Mouse (Mus musculus) induced T-regulatory cell, adult 2 months (primary cell): Measurements from ENCODE around the gene Itgb7.

Experiments
- DNase-seq: peaks from one replicate; pipeline ENCODE4 v3.0.0-alpha.2; 2012; ENCODE audit warnings: low read depth

Gene Itgb7

DNA sequence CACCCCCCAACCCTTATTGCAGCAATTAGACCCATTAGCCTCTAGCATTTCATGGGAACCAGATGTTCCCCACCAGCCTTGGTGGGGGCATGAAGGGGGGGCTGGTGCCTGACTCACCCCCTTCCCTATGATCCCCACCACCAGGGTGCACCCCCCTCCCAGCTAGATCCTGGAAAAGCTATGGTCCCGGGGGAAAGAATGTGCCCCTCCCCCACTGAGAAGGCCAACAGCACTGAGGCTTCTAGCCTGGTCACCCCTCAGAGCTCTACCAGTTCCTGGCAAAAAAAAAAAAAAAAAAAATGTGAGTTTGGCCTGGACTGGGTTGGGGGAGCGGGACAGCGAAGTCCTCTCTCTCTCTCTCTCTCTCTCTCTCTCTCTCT lies 17.1 kb upstream of the Itgb7 start:
- DNase-seq = no peak

DNA sequence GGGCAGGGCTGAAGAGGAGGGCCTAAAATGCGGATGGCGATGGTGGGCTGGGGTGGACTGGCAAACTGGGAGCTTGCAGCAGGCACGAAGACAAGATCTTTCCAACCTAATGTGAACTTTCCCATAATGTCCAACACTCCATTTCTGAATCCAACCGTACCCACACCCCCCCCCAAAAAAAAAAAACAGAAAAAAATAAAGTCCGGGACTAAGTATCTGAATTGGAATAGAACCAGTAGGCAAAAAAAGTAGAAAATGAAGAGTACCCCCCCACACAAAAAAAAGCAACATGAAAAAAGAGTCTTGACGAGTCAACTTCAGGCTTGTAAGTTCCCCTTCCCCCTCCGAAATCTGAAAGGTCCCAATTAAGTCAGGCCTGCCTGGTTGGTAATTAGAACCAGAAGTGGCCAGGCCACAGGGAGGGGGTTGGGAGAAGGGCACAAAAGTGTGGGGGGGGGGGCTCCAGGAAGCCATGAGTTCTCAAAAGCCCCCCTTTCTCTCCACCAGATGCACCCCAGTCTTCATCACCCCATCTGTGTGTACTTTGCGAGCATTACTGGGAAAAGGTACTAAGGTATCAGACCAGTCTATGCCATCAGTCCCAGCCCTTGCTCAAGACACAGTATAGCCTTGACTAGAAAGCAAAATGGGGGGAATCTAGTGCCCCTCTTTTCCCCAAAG lies 16.5 kb upstream of the Itgb7 start:
- DNase-seq = no peak

DNA sequence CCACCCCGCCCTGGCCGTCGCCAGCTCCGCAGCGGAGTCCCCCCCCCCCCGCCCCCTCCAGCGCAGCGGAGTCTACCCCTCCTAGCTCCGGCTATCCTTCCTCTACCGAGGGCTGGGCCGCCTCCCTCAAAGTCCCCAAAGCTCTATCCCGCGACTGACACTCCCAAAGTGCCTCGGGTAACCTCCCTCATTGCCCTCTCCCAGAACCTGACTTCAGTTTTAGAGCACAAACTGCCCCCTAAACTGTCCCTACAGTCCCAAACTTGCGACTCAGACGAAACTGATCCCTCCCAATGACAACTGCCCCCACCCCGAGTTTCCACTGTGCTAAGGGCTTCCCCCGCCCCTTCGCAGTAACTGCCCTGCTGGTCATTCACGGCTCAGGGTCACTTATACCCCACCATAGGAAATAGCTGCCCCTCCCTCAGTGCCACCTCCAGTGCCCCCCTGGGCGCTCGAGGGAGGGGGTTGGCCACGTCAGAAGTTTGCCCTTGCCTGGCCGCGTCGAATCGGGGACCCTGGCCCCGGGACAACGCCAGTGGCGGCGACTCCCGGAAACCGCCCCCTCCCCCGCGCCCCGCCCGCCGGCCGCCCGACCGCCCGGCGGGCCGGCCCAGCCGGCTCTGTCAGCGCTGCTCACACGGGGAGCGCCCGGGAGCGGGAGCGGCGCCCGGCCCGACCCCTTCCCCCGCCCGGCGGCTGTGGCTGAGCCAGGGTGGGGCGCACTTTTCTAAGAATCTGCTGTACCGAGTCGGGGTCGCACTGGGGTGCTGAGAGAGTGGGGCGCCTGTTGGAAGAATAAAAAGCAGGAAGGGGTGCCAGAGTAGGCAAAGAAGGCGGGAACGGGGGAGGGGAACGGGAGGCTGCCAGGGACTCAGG lies 15.7 kb upstream of the Itgb7 start:
- DNase-seq = no peak

DNA sequence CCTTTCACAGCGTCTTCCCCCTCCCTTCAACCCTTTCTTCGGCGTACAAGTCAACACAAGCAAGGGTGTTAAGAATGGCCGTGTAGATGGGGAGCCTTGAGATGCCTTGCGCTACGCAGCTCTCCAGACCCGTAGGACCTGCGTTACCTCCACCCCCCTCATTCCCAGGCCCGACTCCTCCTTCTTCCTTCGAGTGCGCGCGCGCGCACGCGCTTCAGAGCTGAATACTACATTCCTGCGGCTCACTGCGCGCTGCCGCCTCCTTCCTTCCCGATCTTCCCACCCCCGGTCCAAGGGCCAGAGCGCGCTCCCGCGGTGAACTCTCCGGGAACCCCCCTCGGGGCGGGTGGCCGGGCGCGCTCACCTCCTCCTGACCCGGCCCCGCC lies 15.1 kb upstream of the Itgb7 start:
- DNase-seq = peak; percentile 90

DNA sequence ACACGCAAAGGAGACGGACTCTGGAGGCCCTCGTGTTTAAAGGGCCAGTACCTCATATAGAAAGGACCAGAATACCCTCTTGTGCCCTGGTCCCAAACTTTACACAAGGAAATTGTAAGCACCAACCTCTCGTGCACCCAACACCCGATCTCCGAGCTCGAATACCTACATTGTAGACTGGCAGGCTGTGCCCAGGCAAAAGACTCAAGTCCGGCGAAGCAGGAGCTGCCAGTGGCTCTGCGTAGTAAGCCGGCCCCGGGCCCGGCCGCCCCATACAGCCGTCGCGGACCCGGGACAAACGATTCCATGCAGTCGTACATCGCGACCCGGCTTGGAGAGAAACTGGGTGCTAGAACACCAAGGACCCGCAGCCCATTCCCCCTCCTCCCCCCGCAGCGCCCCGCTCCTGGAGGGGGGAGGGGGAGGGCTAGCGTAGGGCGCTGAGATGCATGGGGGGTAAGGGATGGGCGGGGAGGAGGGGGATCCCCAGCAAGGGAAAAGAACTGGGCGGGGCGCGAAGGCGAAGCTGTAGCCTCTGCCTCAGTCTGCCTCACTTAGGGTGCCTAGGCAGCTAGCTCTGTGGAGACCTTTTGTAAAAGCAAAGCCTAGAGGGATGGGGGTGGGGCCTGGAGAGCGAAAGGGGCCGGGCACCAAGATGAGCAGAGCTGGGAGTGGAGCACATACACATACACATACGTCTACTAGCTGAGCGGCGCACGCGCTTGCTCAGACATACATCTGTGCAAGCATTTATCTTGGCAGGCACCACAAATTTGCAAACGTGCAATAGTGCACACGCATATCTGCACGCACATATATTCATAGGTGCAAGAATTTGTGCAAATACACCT lies 14.4 kb upstream of the Itgb7 start:
- DNase-seq = peak; percentile 94

DNA sequence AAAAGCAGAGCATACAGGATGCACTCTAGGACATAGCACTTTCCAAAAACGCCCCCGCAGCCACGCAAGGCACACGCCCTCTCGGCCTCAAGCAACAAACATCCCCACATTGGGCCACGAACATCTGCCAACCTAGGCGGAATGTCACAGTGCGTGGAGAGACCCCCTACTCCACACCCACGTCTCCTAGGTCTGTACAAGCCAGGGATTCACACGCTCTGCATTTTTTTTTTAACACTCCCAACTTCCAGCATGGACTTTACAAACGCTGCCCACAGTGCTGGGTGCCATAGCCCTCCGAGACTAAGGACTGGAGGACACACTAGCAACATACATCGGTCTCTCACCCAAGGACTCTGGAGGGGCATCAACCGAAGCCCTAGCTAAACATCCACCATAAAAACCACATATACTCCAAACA lies 13.7 kb upstream of the Itgb7 start:
- peak; percentile 73 for DNase-seq

DNA sequence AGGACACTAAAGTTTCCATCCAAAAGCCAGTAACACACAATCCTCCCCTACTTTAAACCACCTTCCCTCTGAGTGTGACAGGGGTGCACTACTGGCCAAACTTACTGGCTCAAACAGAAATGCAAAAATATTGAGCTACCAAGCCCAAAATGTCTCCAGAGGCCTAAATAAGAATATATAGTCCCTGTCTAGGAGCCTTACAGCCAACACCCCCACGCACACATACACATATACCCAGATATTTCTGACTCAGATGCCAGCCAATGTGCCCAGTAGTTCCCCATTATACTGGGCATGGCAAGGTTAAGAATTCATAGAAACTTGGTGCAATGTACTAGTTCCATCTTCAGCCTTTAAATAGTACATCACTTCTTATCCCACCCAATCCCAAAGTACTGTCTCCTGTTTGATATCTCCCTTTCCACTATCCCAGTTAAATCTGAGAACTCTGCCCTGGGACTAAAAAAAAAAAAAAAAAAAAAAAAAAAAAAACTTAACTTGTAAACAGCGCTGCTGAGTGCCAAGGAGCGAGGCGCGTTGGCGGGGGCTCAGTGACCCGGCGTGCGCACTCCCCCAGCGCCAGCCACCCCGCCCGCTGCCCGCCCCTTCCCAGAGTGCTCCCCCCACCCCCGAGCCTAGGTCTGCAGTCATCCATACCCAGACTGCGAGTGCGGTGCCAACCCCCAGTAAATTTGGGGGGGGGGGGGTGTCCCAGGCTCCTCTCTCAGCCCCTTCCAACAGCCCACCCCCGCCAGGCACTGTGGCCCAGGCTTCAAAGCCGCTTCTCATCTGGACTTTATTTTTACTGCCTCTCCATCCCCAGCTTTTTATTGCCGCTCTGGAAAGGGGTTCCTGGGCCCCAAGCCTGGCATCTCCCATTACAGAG lies 12.8 kb upstream of the Itgb7 start:
- peak; percentile 51 for DNase-seq

DNA sequence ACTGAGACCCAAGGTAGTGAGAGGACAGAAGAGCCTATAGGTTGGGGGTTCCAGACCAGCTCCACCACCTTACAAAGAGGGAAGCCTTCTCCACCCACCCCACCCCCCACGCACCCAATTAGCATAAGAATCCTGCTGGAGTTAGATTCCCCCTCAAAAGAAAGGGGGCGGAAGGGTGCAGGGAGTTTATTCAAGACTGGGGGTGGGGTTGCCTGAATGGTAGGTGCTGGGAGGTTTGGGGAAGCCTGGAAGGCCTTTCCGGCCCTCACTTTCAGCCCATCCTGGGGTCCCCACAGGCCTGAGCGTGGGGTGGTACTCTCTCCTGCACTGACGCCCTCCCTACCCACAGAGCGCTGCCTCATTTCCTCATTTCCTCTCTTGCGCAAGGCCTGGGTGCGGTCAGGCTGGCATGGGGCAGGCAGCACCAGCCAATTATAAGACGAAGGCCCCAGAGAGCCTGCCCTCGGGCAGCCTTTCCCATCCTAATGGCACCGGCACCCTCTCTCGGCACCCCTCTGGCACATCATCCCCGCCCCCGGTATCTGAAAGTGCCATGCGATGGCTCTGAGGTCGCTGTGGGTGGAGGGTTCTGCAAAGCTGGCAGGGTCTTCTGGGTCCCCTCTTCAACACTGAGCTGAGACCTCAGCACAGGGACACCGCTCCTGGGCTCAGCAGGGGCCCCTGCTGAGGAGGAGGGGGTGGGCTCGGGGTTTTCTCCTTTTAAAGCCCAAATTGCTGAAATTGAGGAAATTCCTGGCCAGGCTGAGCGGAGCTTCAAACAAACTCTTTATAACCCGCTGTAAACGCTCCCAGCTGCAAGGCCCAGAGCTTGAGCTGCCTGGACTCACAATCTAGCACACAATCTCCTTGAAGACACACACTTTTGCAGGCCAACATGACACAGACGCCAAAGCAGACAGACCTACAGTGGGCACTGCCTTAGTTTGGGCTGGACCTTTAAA lies 11.8 kb upstream of the Itgb7 start:
- DNase-seq = peak; percentile 78

DNA sequence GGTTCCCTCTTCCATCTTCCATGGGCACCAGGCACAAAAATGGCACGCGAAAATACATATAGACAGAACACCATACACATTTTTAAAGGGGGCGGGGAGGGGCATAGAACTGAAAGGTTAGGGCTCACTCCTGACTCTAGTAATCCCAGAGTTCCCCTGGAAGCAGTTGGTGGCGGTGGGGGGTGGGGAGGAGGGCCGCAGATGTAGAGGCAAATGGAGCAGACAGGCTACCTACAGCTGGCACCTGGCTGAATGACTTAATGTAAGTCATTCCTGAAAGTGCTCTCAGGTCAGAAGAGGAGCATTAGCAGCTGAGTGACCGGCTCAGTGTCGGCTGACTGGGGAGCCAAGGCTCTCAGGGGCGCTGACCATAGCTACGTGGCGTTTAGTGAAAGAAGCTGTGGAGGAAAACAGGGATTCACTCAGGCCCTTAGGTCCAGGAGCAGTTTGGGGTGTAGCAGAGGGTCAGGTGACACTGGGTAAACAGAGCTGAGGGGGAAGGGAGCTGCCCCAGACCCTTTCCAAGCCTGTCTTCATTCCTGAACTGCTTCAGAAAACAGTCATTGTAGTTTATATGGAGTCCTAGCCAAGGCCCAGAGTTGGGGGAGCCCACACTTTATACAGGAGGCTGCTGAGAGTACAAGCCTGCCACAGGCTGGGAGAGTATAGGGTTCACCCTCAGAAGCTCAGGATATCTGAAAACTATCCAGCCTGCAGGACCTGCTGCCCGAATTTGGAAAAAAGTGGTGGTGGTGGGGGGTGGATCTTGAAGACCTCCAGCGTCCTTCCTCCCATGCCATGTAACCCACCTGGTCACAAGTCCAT lies 10.9 kb upstream of the Itgb7 start:
- DNase-seq = no peak

DNA sequence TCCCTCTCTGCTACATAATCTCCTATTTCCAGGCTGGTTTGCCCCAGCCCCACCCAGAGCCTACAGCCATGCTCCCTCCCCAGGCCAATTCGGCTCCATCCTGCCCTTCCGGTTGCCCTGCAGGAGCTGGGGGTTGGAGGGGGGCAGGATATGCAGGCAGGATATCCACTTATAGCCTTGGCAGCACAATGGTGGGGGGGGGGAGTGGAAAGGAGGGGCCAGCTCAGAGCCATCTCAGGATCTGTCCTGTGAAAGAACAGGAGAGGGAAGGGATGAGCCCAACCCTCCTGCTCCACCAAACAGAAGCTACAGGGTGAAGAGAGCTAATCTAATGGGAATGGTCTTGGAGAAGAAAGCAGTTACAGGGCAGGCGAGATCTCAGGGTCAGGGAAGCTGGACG lies 8.9 kb upstream of the Itgb7 start:
- DNase-seq = no peak

DNA sequence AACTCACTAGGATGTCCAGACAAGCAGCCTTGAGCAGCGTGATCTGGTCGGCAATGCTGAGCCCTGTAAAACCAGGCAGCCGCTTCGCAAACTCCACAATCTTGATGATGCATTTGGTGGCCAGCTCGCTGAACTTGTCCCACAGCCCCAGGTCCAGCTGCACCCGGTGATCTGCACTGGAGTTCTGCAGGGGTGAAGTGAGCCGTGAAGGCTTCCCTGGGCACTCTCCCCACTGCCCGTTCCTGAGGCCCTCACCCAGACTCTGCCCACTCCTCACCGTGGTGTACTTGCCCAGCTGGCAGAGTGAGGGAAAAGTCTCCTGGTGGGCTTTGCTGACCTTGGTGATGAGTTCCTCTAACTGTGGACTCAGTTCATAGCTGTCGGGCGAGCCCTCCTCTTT lies 8.1 kb upstream of the Itgb7 start:
- no peak for DNase-seq

DNA sequence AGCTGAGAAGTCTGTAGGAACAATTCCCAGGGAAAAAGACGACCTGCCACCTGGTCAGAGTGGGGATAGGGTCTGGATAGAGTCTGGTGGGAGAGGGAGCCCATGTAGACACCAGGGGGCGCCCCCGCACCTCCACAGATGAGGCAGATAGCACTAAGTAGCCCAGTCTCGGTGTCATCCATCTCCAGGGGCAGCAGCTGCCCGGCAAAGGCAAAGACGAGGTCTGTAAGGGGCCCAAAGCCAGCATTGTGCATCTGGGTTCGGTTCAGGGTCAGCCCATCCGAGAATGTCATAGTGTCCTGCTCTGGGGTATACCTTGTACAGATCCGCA lies 7.5 kb upstream of the Itgb7 start:
- DNase-seq = peak; percentile 87

DNA sequence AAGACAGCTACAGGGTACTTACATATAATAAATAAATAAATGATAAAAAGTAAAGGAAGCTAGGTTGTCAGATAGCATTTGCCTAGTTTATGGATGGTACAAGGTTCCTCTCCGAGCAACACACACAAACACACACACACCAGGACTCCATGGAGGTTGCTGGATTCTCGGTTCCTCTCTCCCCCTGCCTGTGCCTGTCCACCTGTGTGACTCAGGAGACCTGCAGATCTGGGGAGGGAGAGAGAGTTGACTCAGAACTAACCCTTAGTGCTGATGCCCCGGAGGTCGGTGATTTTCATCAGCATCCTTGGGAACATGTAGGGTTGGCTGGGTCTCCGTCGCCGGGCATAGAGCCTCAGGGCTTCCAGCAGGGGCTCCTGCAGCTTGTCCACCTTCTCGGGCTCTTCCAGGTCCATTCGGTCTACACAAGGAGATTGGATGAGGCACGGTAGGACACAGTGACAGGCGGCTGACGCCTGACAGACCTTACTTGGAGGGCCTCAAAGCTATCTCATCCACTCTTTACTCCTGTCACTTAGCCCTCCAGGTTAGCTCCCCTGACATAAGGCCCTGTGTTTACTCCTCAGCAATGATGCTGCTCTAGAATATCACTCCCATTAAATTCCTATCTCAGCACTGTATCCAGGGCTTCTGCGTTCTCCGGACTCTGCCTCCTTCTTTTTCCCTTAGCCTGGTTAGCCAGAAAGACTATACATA lies 7.0 kb upstream of the Itgb7 start:
- peak; percentile 13 for DNase-seq

DNA sequence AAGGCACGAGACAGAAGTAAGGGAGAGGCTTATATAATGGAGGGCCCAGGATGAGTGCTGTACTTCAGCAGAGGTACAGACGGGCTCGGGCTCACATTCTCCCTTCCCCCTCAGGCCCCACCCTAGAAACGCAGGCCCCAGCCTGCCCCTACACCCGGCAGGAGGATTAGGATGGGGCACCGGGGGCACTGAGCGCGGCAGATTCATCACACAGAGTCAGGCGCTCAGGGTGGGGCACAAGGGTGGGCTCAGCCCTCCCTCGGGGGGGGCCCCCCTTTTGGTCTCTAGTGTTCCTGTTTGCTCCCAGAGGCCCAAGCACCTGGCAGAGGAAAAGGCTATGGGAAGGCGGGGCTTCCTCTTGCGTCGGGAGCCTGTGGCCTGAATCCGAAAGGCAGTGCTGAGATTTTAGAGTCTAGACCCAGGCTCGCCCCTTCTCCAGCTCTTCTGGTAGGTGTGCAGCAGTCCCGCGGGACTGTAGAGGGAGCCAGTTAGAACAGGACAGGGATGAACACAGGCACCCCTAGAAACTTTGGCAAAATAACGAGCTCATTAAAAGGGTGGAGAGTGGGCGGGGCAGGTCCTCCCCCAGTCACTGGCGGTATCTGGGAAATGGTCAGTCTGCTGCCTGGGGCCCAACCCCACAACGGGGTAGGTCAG lies 3.8 kb upstream of the Itgb7 start:
- DNase-seq = no peak

DNA sequence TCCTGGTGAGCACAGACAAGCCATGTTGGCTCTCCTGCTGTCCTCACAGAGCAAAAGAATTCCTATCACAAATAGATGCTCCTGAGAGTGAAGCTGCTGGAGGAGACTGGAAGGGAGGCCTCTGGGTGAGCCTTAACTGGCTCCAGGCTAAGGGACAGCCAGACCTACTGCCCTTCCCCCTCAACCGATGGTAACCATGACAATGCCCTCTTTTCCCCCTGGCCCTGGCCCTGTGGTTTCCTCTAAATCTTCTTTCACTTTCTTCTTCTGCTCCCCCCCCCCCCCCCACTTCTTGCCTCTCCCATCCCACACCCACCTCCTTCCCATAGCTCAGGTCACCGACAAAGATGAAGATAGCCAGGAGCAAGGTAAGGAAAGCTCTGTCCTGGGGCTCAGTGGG lies 2.2 kb upstream of the Itgb7 start:
- peak; percentile 79 for DNase-seq

DNA sequence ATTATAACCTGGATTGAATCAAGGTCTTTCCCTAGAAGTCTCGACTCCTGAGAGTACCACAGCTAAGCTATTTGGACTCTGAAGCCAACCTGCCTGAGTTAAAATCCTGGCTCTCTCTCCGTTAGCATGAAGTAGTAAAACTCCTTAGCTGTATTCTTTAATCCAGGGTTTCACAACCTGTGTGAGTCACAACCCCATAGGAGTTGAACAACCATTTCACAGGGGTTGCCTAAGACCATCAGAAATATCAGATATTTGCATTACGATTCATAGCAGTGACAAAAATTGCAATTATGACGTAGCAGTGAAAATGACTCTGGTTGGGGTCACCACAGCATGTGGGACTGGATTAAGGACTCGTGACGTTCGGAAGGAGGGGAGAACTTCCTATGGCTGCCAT lies 1.0 kb upstream of the Itgb7 start:
- DNase-seq = no peak

DNA sequence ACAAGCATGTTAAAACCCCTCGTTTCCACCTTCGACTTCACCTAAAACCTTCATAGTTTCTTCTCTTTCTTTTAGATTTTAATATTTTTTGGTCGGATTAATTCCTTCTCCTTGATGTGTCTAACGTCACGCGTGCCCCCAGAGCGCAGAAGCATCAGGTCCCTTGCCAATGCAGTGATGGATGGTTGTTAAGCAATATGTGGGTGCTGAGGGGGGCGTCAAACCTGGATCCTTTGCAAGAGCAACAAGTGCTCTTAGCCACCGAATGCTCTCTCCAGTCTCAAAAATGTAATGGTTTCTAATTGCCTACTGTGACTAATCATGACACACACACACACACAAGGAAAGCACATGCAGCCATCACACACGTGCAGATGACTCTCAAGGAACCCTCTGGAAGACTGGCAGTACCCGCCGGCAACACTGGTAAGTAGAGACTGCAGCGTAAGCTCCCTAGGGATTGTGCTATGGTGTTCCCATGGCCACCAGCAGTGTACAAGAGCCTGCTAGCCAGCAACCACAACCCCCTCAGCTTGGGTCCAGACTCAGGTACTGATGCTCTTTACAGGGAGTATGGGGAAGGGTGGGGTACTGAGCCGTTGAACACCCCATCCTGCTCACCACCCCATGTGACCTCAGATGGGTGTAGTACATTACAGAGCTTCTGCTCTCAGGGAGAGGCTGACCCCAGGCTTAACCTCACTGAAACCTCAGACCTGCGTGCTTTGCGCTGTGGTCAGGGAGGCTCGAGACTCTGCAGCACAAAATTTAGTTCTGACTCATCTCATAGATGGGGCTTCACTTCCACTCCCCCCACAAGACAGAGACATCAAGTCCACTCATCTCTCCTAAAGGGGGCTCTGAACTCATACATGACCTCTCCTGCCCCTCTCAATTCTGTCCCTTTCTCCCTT lies 1.1 kb downstream of the Itgb7 start:
- peak; percentile 85 for DNase-seq
